Mouse (Mus musculus) ovary, postnatal 36 days (tissue): ENCODE results near the gene Scube1.

Experiments used
- DNase-seq: peaks from one replicate; pipeline ENCODE4 v3.0.0; 2022; ENCODE audit warnings: low spot score, mixed read lengths

The Scube1 gene

GRCm38 (mm10) chr15:83563857-83564651 lies 160.8 kb downstream of the Scube1 start:
- peak; percentile 60 for DNase-seq

GRCm38 (mm10) chr15:83563327-83563856 lies 161.4 kb downstream of the Scube1 start, which contains the start of the genes Tspo and Mcat:
TSS of gene Tspo (plus strand) at chr15:83563592.
TSS of gene Mcat (minus strand) at chr15:83563787.
- peak; percentile 65 for DNase-seq

DNA sequence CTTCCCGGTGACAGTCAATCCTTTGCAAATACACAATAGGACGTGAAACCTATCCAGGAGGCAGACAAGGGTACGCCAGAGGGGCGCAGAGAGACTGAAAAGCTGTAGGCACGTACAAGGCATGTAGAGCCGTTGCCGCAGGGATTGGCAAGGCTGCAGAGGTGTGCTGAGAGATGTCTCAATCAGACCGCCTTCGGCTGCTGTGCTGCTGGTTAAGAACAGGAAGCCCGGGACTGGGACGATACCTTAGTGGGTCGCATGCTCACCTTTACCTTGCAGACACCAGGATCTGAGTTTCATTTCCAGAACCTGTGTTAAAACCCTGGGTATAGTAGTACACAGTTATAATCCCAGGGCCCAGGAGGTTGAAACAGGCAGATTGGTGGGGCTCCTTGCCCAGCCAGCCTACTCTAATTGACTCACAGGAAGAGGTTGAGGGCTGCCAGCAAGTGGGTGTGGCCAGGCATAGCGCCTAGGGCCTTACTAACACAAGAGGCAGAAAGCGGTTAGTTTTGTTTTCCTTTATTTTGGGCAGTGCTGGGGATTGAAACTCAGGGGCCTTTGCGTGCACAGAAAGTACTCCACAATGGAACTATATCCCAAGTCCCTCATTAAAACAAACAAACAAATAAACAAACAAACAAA lies 162.1 kb downstream of the Scube1 start:
- DNase-seq = peak; percentile 76

GRCm38 (mm10) chr15:83560941-83561477 lies 163.8 kb downstream of the Scube1 start:
- DNase-seq = no peak

GRCm38 (mm10) chr15:83555161-83555974 lies 169.5 kb downstream of the Scube1 start:
- DNase-seq = peak; percentile 88
